Mouse (Mus musculus) liver, postnatal 0 days (tissue): ENCODE results near the gene Tmprss6.

Source experiments
- CTCF ChIP-seq: sonication (generic); IDR thresholded peaks from 2 replicates; pipeline ENCODE4 v1.5.1; 2016; ENCODE audit warnings: antibody characterized with exemption, low read depth
- EP300 ChIP-seq: IDR thresholded peaks from 2 replicates; pipeline ENCODE4 v1.6.1; 2016; ENCODE audit warnings: antibody characterized with exemption, low read depth, mild to moderate bottlenecking

DNA sequence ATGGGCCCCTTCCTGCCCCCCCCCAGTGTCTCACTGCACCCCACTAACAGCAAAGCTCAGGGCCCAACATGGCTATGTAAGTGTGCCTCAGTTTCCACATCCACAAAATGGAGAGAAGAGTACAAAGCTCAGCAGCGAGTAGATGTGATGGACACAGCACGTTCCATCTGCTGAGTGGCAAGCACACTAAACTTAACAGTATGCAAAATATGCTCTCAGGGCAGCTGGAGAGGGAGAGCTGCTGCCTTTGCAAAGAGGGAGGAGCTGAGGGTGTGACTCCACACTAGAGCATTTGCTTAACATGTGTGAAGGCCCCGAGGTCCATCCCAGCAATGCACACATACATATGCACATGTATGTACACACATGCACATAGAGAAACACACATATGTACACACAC, 15.5 kb downstream of the Tmprss6 start:
- TF ChIP-seq CTCF (no peak), EP300 (no peak)
